Mouse (Mus musculus) CD4-positive, CD25-positive, alpha-beta regulatory T cell, adult 9 weeks (primary cell): ENCODE data around the gene Stat6. TPM values are rescaled to one million over a fixed set of nuclear protein-coding genes. Genes with fewer than 3 reads are reported as not detected.

Source experiments
- polyA plus RNA-seq: library from polyadenylated mRNA; unstranded; fragments of 100-300 nt; shearing (Covaris generic); gene quantifications from one replicate; pipeline ENCODE4 v1.2.1, GENCODE M21; 2017

The Stat6 gene
- polyA plus RNA-seq: 289 TPM

GRCm38 (mm10) chr10:127642772-127643552 lies at the start of gene Stat6:
TSS of gene Stat6 (plus strand) at chr10:127642986.

DNA sequence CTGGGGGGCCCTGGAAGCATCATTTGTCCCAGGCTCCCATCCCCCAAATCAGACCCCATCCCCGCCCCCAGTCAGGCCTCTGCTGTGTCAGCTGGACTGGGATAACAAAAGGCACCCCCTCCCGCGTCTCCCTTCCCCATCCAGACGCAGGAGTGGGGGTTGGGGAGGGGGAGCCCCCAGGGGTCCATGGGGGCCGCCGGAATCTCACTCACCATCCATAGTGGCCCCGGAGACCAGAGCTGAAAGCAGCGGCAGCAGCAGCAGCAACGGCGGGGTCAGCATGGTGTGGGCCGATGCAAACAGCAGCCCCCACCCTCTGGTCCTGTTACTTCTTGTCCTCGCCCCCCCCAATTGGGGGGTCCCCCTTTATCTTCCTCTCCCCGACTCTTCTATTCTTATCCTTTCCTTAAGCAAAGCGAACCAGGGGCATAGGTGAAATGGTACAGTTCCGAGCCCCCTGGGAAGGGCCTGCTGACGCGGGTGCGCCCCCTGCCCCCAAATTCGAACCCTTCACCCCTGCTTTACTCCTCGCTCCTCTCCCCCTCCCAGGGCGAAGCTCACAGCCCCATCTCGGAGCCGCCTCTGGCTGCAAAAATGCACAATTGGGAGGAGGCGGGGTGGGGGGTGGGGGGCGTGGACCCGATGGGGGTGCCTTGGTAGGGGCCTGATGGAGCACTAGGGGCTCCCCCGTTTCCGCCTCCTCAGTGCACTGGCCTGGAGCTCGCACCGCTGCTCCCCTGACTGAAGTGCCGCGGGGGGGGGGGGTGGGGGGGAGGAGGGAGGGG lies 22.2 kb upstream of the Stat6 start, which contains the start of gene Lrp1:
Lrp1 (minus strand) TSS at position 743 of the 785 bp plus-strand sequence.

DNA sequence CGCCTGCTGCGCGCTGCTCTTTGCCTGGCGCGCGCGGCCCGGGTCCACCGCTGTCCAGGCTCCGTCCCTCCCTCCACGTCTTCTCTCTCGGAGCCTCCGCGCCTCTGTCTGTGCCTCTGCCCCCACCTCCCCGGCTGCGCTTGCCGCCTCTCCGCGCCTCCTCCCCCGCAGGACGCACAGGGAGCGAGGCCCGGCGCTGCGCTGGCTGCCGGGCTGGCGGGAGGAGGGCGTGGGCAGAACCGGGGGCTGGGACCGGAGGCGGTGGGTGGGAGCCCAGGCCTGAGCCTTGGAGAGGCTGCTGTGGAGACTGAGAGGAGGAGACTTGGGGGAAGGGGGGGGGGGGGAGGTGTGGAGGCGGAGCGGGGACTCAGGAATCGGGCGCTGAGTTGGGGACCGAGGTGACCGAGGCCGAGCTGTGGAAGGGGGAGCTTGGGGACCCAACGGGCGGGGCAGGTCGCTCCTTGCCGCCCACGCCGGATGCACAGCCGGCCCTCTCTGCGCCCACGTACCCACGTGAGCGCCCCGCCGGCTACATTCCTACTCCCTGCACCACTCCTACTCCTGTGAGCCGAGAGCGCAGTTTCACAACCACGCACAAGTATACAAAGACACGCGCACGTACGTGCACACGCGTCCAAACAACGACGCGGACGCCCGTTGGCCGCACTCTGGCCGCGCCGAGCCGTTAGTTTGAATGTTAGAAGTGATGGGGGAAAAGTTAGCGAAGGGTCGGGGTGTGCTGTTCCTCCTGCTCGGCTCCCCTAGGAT lies 23.9 kb downstream of the Stat6 start, which contains the start of gene Nemp1:
Nemp1 (plus strand) TSS at position 401 of the 768 bp plus-strand sequence.

GRCm38 (mm10) chr10:127668093-127669050 lies 25.6 kb downstream of the Stat6 start, which contains the start of gene Nab2:
TSS of gene Nab2 (minus strand) at chr10:127668568.

GRCm38 (mm10) chr10:127704766-127705220 lies 62.0 kb downstream of the Stat6 start, which contains the start of gene Myo1a:
TSS of gene Myo1a (plus strand) at chr10:127705170.

Other genes starting within 250 kb of the Stat6 start
- gene Stac3, start 141.3 kb upstream of the Stat6 start, polyA plus RNA-seq: 0.47 TPM
- not detected for gene Ndufa4l2, start 128.0 kb upstream of the Stat6 start, polyA plus RNA-seq
- gene Shmt2, start 120.5 kb upstream of the Stat6 start, polyA plus RNA-seq: 106 TPM
- gene Nxph4, start 108.4 kb upstream of the Stat6 start, polyA plus RNA-seq: not detected
- gene Lrp1, start 21.8 kb upstream of the Stat6 start, polyA plus RNA-seq: 1.3 TPM
- gene Nemp1, start 23.9 kb downstream of the Stat6 start, polyA plus RNA-seq: 10.1 TPM
- 66.6 TPM for gene Nab2, start 25.6 kb downstream of the Stat6 start, polyA plus RNA-seq
- not detected for gene Myo1a, start 62.2 kb downstream of the Stat6 start, polyA plus RNA-seq
- gene Tac2, start 81.5 kb downstream of the Stat6 start, polyA plus RNA-seq: not detected
- gene Zbtb39, start 96.6 kb downstream of the Stat6 start, polyA plus RNA-seq: 0.43 TPM
- gene Gpr182, start 108.7 kb downstream of the Stat6 start, polyA plus RNA-seq: 0.11 TPM
- 0.22 TPM for gene Rdh1, start 116.7 kb downstream of the Stat6 start, polyA plus RNA-seq
- gene Rdh16f1, start 116.8 kb downstream of the Stat6 start, polyA plus RNA-seq: not detected
- gene Rdh9, start 133.4 kb downstream of the Stat6 start, polyA plus RNA-seq: 0.46 TPM
- gene Rdh16, start 158.2 kb downstream of the Stat6 start, polyA plus RNA-seq: not detected
- not detected for gene Rdh19, start 206.9 kb downstream of the Stat6 start, polyA plus RNA-seq
- not detected for gene Rdh16f2, start 223.5 kb downstream of the Stat6 start, polyA plus RNA-seq
- not detected for gene Rdh7, start 245.8 kb downstream of the Stat6 start, polyA plus RNA-seq